Mouse (Mus musculus) urinary bladder, postnatal 4 days (tissue): ENCODE measurements around the gene Tiam1.
"Not testable (repeated sequence)": the region's sequence is repeated elsewhere in the genome, so short reads cannot be mapped to it uniquely, and the experiment has no call there.

Experiments used
- DNase-seq, 2 experiments: peaks; one replicate each; pipeline ENCODE4 v3.0.0; 2021 to 2022; ENCODE audit warnings: low spot score in 2 of 2

Tiam1 gene

GRCm38 (mm10) chr16:90109500-90109899 lies 34.1 kb downstream of the Tiam1 start:
- DNase-seq: no peak

DNA sequence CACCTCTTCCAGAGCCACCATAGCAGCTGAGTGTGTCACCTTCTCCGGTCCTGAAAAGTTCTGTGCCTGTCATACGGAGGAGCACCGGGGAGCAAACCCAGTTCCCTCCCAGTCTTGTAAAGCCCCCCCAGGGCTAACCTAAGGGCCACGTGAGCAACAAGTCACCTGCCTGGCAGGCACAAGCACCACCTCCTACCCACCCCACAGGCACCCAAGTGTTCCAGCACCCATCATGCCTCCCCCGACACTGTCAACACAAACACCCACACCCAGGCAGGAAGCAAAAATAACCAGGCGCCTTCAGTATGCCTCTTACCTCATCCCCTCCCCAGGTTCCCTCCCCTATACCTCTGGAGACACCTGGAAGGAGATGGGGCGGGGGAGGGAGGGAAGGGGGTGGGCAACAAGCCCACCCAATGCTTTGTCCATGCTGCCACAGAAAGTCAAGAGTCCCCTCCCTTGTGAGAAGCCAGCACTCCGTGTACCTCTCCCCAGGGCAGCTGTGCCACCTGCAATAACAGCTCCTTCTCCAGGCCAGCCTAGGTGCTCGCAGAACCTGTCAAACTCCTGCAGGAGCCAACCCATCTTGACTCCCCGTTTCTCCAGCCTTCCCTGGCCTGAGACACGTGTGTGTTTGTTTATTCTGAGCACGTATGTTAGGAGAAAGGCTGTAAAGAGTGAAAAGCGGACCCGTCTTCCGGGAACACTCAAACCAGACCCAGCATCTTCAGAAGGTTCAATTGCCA lies 38.7 kb downstream of the Tiam1 start:
- no peak for DNase-seq

DNA sequence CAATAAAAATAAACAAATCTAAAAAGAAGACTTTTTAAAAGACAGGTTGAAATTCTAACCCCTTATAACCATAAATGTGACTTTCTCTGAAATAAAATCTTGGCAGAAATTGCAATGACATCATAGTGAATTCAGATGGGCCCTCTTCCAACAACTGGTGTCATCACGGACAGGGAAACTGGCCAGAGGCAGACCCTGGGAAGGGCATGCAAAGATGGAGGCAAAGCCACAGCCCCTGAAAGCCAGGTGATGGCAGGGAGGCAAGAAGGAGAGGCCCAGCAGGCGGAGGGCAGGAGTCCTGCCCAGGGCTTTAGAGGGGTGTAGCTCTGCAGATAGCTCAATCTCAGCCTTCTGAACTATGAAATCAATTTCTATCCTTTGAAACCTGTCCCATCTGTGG lies 39.8 kb downstream of the Tiam1 start:
- no peak for DNase-seq

DNA sequence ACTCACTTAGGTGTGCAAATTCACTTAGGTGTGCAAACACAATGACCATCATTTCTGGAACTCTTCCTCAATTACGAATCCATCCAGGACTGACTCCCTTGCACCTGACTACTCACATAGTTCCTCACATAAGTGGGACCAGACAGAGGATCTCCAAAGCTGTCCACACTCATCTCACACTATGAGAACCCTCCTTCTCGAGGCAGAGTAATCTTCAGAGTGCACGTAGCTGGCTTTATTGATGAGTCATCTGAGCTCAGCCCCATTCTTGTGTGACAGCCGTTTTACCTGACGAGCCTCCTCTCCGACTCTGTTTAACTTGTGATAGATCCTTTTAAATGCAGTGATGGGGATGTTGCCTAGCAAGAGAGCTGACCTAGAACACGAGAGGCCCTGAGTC lies 41.0 kb downstream of the Tiam1 start:
- DNase-seq: no peak

- DNase-seq: no peak
Observed at GRCm38 (mm10) chr16:90098191-90098605, 45.4 kb downstream of the Tiam1 start.

DNA sequence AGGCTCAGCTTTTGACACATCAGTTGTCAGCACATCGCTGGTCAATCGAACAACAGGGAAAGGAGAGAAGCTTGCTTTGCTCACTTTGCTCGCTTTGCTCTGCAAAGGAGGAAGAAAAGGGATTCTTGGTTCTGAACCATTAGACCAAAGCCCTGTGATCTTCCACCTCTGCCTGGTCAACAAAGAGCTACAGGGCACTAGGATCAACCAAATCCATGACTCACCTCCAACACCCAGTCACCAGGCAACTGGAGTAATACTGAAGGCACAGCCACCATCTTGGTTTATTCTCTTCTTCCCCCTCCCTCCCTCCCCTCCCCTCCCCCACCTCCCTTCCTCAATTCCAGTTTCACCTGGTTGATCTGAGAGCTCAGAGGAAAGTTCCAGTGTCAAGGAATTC lies 45.8 kb downstream of the Tiam1 start:
- no peak for DNase-seq

- no peak for DNase-seq
Observed at GRCm38 (mm10) chr16:90096011-90096410, 47.6 kb downstream of the Tiam1 start.

DNA sequence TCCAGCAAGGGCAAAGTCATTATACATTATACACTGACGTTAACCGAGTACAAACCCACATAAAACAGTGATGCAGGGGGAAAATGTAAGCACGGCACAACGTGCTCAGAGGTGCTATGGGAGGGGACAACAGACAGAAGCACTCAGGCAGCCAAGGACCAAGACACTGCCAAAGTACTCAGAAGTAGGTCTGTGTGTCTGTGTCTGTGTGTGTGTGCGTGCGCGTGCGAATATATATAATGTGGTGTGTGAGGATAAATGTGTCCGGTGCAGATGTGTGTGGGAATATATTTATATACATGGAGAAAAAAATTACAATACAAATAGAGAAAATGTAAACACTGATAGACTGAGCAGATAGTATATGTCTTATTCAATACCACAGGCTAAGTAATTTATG lies 50.6 kb downstream of the Tiam1 start:
- no peak for DNase-seq

GRCm38 (mm10) chr16:90091906-90092305 lies 51.7 kb downstream of the Tiam1 start:
- DNase-seq: no peak

GRCm38 (mm10) chr16:90091112-90091720 lies 52.4 kb downstream of the Tiam1 start:
- no peak for DNase-seq

DNA sequence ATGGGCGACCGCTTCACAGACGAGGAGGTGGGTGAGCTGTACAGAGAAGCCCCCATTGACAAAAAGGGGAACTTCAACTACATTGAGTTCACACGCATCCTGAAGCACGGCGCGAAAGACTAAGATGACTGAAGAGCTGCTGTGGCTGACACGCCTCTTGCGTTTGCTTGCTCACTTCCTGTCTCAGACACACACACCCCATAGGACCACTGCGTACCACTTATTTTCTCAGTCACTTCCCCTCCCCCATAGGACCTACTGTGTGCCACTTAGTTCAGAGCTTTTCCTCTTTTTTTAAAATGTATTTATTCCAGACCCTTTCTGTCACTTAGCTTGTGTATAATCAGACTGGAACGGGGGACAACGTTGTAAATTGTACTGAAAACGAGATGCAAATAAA lies 53.2 kb downstream of the Tiam1 start:
- DNase-seq: no peak

DNA sequence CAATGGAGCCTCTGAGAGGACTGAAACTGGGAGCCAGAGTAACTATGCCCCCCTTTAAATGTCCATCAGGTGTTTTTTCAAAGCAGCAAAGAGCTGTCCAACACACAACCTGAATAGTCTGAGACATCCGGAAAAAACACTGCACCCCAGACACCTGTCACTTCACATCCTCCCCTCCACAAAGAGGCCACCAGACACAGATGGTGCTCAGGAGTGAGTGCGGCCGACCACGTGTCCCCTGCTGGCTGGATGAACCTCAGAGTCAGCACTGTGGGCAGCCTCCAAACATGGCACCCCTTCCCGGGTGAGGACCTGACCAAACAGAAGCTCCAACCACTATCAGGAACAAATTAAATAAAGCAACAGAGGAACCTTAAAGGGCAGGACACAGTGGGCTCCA lies 56.3 kb downstream of the Tiam1 start:
- no peak for DNase-seq

- no peak for DNase-seq
Observed at GRCm38 (mm10) chr16:90086111-90086510, 57.5 kb downstream of the Tiam1 start.

- no peak for DNase-seq
Observed at GRCm38 (mm10) chr16:90085580-90085979, 58.0 kb downstream of the Tiam1 start.

DNA sequence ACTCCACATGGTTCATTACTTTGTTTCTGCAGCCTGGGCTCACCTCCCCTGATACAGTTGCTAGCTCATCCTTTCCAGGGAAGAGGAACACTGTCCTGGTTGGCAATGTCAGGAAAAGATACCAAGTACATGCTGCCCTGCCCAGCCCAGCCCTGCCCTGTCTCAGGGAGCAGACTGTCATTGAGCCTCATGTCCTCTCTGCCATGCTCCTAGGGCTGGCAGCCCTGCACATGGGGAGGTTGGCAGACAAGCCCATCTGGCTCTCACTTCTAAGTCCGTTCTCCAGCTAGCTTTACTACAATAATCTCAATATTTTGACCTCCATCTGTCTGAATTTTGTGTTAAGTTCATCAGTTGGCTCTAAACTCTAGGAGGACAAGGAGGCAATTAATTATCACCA lies 62.4 kb downstream of the Tiam1 start:
- no peak for DNase-seq

GRCm38 (mm10) chr16:90078806-90079381 lies 64.7 kb downstream of the Tiam1 start:
- DNase-seq: no peak

DNA sequence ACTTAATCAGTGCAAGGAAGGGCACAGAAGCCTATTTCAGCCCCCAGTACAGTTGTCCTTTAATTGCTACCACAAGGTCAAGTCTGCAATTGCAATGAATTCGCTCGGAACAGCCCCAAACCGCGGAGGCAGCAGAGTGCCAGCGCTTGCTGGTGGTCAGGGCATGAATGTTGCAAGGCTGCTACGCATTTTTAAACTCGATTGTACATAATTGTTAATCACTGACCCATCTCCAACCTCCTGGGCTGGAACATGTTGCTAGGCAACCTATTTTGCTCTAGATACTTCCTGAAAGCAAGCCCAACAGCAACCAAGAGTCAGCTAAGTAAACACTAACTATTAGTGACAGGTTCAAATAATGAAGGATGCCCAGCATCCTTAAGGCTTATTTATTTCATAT lies 70.1 kb downstream of the Tiam1 start:
- no peak for DNase-seq

GRCm38 (mm10) chr16:90072651-90073050 lies 70.9 kb downstream of the Tiam1 start:
- DNase-seq: no peak

DNA sequence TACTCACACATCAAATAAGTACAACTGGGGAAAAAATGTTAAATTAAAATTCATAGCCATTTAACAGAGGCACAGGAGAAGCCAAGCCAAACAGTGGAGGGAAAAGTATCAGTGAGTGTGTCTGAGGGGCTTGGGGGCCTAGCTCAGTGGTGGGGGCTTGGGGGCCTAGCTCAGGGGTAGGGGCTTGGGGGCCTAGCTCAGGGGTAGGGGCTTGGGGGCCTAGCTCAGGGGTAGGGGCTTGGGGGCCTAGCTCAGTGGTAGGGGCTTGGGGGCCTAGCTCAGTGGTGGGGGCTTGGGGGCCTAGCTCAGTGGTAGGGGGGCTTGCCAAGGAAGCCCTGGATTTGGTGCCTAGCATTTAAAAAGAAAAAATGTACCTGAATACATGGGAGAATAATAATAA lies 72.4 kb downstream of the Tiam1 start:
- not testable (repeated sequence) for DNase-seq

DNA sequence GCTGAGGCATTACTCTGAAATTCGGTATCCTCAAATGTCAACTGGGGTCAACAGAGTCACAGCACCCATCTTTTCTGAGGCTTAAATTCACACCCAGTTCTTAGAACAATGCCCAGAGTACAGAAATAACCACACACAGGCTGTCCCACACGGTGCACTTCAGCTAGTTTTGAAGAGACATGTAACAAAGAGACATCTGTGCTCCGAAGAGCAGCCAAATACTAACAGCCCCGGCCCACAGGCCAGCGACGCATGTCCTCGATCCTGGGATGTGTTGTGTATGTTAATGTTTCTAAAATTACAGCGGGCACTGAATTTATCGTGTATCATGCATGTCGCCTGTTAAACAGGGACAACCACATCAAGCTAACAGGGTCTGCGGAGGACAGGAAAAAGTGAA lies 73.5 kb downstream of the Tiam1 start:
- DNase-seq: no peak

GRCm38 (mm10) chr16:90069197-90069596 lies 74.4 kb downstream of the Tiam1 start:
- DNase-seq: no peak

DNA sequence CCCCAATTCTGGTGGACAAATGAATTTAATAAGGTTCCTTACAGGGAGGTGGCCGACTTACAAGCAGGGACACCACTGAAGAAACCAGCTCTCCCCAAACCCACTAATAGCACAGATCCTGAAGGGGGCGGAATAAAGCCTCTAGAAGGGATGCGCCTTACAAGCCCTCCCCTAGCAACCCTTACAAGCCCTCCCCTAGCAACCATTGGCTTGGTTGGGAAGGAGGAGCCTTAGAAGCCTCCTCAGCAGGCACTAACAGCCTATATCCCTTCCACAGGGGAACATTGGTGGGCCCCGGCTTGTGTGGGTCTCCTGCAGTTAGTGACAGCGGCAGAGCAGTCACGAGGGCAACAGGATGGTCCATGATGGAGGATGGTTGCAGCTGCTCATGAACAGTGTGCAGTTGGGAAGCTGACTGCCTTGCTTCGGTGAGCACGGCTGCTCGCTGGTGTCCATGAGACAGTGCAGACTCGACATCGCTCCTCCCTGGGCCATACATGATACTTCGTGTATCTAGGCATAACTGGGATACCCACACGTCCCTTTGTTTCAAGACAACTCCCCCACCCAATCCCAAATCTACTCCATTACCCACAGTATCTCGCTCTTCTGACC lies 90.6 kb downstream of the Tiam1 start:
- no peak for DNase-seq

DNA sequence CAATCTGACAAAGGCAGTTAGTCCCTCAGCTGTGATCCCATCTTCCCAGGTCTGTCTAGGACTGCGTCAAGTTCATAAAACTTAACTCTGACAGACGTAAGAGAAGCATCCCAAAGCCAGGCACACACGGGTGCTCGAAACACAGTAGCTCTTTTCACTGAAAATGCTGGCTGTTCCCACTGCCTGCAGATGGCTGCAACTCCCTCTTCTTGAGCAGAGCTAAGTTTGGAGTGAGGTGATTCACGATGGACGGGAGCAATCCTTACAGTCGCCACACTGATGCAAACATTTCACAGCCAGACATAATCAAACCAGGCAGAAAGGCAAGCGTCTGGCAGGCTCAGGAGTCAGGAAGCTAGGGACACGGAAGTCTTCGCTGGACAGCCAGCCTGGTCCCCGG lies 91.2 kb downstream of the Tiam1 start:
- no peak for DNase-seq
